Mouse (Mus musculus) thymus, postnatal 14 days (tissue): Measurements from ENCODE around the gene Fezf1.

Source experiments
- DNase-seq: peaks from one replicate; pipeline ENCODE4 v3.0.0; 2021

Gene Fezf1

DNA sequence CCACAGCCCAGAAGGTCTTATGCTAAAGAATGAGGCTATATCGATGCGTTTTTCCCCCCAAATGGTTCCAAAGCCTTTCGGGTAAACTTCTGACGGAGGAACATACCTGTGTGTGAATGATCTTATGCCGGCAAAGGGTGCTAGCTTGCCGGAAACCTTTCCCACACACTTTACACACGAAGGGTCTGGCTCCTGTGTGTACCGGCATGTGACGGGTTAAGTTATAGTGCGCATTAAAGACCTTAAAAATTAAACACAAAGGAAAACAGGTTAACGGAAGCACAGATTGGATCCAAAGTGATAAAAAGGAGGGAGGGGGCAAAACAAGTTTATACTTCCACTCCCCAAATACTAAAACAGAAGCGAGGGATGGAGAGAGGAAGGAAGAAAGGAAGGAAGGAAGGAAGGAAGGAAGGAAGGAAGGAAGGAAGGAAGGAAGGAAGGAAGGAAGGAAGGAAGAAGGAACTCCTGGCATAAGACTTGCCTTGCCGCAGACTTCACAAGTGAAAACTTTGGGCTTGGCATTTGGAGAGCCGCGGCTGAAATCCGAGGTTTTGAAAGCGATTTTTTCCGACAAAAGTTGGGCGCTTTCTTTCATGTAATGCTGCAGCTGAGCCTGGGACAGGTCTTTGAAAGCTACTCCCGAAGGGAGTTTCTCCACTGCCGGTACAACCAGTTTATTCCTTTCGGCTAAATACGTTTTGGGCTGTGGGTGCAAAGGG lies 1.2 kb downstream of the Fezf1 start:
- DNase-seq, result no peak

DNA sequence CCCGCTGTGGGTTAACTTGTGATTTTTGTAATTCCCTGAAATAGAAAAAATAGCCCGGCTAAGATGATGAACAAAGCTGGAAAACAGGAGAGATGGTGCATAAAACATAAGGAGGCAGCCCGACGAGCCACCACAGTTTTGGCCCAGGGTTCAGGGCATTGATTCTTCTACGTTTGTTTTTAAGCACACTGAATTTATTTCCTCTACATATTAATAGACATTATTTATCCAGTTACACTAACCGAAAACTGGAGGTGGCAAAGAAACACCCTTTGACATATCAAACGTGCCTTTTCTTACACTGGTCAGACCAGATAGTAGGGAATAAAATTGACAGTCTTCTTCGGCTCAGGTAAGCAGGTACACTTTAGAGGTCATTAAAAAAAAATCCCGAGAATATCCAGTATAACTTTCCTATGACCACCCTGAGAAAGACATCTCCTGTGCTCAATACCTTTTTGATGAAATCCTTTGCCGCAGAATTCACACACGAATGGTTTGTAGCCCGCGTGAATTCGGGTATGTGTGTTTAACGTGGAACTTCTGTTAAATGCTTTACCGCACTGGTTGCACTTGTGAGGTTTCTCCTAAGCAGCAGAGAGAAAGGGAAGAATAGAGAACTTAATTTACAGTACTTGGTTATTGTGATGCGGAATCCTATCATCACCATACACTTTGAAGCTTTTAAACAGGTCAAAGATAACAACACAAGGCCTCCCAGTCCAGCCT lies 1.9 kb downstream of the Fezf1 start:
- DNase-seq, result no peak

- DNase-seq, result no peak
Observed at GRCm38 (mm10) chr6:23245545-23246011, 2.6 kb downstream of the Fezf1 start.

- no peak for DNase-seq
Observed at GRCm38 (mm10) chr6:23245121-23245520, 3.0 kb downstream of the Fezf1 start.

DNA sequence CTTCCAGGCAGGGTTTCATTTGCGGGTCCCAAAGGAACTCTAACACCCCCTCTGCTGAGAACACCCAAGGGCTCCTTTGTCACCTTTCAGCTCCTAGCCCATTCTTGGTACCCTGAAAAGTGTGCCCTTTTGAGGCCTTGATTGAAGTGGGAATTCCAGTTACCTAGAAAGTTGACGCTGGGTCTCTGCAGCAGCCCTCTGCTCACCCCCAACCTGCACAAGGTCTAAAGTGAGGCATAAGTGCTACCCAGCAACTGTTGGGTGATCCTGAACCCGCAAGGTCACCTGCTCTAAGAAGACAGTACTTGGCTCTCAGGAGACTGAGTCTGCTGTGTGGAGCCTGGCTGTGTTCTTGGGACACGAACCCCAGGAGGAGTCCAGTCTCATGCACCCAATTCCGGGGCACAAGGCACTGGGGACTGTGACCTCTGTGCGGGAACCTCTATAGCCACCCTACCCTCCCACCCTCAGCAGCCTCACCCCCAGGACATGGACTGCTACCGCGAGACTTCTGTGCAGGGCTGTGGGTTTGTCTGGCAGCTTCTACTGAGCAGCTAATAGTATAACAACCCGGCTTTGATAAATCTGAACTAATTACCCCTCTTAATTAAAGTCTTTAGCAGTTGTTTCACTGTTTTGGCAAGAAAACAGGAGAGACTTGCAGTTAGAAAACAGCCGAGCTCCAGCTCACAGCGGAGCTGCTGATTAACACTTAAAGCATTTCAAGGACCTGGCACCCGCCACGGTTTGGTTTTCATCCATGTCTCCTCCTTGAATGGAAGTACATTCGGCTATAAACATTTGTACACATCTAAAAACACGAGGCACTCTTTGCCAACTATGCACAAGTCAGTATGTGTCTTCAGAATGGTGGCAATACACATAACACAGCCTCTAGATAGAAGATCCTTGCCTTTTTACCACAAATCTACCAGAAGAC lies 4.1 kb downstream of the Fezf1 start:
- DNase-seq, result no peak

DNA sequence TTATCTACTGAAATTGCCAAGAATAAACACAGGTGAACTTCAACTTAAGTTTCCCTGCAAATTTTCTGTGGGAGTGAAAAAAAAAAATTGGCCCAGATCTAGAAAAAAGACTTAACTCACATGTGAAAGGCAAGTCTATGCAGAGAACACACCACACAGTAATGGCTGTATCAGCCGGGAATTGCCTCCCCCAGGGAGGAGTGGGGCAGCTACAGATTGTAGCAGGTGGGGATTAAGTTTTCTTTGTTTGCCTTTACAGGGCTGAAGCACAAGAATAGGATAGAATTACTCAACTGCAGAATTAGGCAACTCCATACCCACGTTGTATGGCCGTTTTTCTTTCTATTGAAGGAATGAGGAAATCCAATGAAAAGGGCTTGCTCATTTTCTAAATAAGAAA lies 36.7 kb downstream of the Fezf1 start:
- no peak for DNase-seq

DNA sequence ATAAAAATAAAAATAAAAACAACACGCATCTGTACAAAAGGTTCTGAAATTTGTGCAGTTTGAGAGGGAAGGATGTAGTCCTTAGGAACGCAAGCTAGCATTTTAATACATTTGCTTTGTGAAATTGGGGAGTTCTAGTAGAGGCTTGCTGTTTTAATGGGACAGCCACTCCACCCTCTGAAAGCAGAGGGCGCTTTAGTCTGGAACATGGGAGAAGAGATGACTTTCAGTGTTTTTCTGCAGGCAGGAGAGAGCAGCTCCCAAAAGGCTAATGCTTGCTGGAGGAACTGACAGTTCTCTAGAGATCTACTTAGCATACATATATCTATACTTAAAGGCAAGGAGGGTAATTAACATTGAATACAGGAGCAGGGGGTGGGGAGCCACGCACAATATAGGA lies 40.4 kb downstream of the Fezf1 start:
- DNase-seq, result no peak

- DNase-seq, result no peak
Observed at GRCm38 (mm10) chr6:23202630-23203029, 45.5 kb downstream of the Fezf1 start.
